Mouse (Mus musculus) limb, embryonic 12.5 days (tissue): ENCODE data around the gene Clcn6. TPM values are rescaled to one million over a fixed set of nuclear protein-coding genes. Genes with fewer than 3 reads are reported as not detected.

ENCODE experiments used
- ATAC-seq: fragments of 200-750 bp; cut with Nextera tagmentation; 2 replicates; pipeline ENCODE4 v1.8.0; 2017; ENCODE audit warnings: low read depth, moderate TSS enrichment; ENCODE audit not compliant: insufficient number of reproducible peaks, insufficient read depth, low FRiP score, low TSS enrichment
- H3K27ac ChIP-seq: fragments of 300-500 bp; sonication (generic); 2 replicates; pipeline ENCODE4 v1.5.1; 2016; ENCODE audit warnings: mild to moderate bottlenecking, moderate library complexity
- H3K27me3 ChIP-seq: fragments of 300-500 bp; sonication (generic); 2 replicates; pipeline ENCODE4 v1.6.1; 2016; ENCODE audit warnings: mild to moderate bottlenecking, moderate library complexity
- H3K36me3 ChIP-seq: fragments of 300-500 bp; sonication (generic); 2 replicates; pipeline ENCODE4 v1.6.1; 2016; ENCODE audit warnings: mild to moderate bottlenecking, moderate library complexity
- H3K4me1 ChIP-seq: fragments of 300-500 bp; sonication (generic); replicated peaks from 2 replicates; pipeline ENCODE4 v1.6.1; 2016
- H3K4me2 ChIP-seq: fragments of 300-500 bp; sonication (generic); 2 replicates; pipeline ENCODE4 v1.6.1; 2016; ENCODE audit warnings: mild to moderate bottlenecking, moderate library complexity
- H3K4me3 ChIP-seq: fragments of 300-500 bp; sonication (generic); replicated peaks from 2 replicates; pipeline ENCODE4 v1.5.1; 2016; ENCODE audit warnings: mild to moderate bottlenecking
- H3K9ac ChIP-seq: fragments of 300-500 bp; sonication (generic); replicated peaks from 2 replicates; pipeline ENCODE4 v1.6.1; 2016; ENCODE audit warnings: mild to moderate bottlenecking, moderate library complexity
- H3K9me3 ChIP-seq: fragments of 300-500 bp; sonication (generic); 2 replicates; pipeline ENCODE4 v1.6.1; 2016; ENCODE audit warnings: mild to moderate bottlenecking, moderate library complexity
- WGBS: fragments of 180-500 bp; shearing (Covaris S2); methylation state at CpG from one replicate; pipeline ENCODE4 v1.1.7; 2016; 5-methylcytosine and 5-hydroxymethylcytosine counted together
- polyA plus RNA-seq: library from polyadenylated mRNA; unstranded; fragments of >200 nt; fragmentation: Nextera tagmentation; extraction: Ambion mirVana; gene quantifications from 2 replicates; pipeline ENCODE4 v1.2.1, GENCODE M21; 2016

Clcn6 gene
- polyA plus RNA-seq, 1 experiment from 2014 or later, result 8.5 TPM

- Histone ChIP-seq H3K36me3 (no peaks in the 10 kb centered on the region), H3K9ac (no peak overlapping the region), H3K4me2 (no peak overlapping the region), H3K9me3 (0 out of 2 replicates have a peak, but pooled peaks cover 8% of the 10 kb centered on the region), H3K4me3 (no peak overlapping the region), H3K27me3 (no peaks in the 10 kb centered on the region), H3K27ac (no peak overlapping the region), H3K4me1 (no peaks in the 10 kb centered on the region)
- ATAC-seq, result no peak
- 80% methylated on average over 3 of the region's 3 CpGs for WGBS
Measured at GRCm38 (mm10) chr4:147976237-147976636, 62.4 kb downstream of the Clcn6 start.

DNA sequence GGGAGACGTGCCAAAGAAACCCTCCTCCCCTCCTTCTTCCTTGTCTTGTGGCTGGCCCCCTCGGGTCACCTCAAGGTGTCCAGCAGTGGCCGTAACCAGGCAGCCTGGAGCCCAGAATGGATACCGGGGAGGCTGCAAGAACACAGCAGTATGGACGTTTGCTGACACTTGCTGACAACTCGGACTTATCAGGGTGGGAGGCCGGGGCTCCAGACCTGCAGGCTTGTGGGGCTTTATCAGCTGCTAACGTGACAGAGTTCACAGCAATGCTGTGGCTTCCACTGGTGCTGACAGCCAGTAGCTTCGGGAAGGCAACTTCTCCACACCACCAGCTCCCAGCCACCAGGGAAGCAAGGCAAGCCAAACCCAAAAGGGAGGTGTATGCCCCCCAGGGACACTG lies 69.3 kb downstream of the Clcn6 start:
- Histone ChIP-seq H3K9me3 (no peaks in the 10 kb centered on the region), H3K27ac (no peak overlapping the region), H3K36me3 (no peaks in the 10 kb centered on the region), H3K4me3 (no peak overlapping the region), H3K4me2 (no peak overlapping the region), H3K9ac (no peak overlapping the region), H3K4me1 (no peaks in the 10 kb centered on the region), H3K27me3 (no peaks in the 10 kb centered on the region)
- WGBS, result 58% methylated on average over 9 of the region's 9 CpGs
- no peak for ATAC-seq

DNA sequence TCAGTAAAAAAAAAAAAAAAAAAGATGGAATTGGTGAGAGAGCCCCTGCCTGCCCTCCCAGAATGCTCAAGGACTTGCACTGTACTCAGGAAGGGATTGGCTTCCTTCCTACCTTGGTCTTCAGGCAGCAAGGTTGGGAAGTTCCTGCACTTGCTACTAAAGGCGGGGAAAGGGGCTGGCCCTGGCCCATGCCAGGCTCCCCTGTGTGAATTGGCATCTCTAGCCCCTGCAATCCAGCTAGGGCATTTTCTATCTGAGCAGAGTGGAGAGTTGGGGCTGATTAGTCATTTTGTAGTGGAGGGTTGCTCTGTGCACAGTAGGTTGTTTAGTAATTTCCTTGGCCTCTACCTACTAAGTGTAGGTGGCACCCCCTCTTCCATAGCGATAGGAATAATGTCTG lies 69.8 kb downstream of the Clcn6 start:
- H3K27ac ChIP-seq, result no peak overlapping the region
- no peaks in the 10 kb centered on the region for H3K36me3 ChIP-seq
- H3K9me3 ChIP-seq, result no peaks in the 10 kb centered on the region
- H3K4me3 ChIP-seq, result no peak overlapping the region
- no peak for ATAC-seq
- 65% methylated on average over 2 of the region's 2 CpGs for WGBS
- no peaks in the 10 kb centered on the region for H3K4me1 ChIP-seq
- H3K9ac ChIP-seq, result no peak overlapping the region
- H3K4me2 ChIP-seq, result no peak overlapping the region
- H3K27me3 ChIP-seq, result no peaks in the 10 kb centered on the region

DNA sequence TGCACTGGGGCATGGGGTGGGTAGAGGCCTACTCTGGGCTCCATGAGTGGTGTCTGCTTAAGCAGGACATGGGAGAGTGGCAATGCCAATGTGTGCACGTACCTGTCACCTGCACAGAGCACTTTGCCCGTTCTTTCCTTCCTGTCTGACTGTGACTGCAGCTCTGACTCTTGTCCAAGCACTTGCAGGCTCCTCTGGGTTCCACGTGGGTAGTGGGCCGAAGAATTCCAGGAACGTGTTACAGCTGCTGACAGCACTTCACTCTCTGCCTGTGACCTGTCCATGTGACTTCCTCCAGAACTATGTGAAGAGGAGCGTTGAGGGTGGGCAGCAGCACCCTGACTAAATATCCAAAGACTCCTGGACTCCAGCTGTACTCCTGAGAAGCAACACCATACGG lies 72.9 kb downstream of the Clcn6 start:
- 71% methylated on average over 7 of the region's 7 CpGs for WGBS
- no peaks in the 10 kb centered on the region for H3K27me3 ChIP-seq

DNA sequence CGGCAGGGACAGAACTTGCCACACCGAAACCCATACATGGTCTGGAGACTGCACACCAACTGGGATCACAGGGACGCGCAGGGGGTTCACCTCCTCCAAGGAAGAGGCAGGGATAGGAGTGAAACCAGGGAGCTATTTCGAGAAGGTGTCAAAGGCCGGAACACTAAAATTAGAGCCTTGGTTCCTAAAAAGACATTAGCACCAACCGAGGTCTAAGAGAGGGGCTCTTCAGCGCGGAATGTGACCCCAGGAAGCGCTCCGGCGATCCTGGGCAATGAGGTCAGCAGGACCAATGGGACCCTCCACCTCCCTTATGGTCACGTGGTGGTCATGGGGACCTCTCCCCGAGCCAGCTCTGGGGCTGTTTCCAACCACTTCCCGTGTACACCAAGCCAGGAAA lies 75.0 kb downstream of the Clcn6 start:
- Histone ChIP-seq H3K9ac (no peak overlapping the region), H3K27ac (no peak overlapping the region)
- WGBS, result 83% methylated on average over 15 of the region's 15 CpGs

More for the DNA sequence above, 72.9 kb downstream of the Clcn6 start:
- Histone ChIP-seq H3K4me3 (no peak overlapping the region), H3K27ac (no peak overlapping the region), H3K9ac (no peak overlapping the region), H3K9me3 (no peaks in the 10 kb centered on the region), H3K36me3 (no peaks in the 10 kb centered on the region), H3K4me2 (no peak overlapping the region), H3K4me1 (no peaks in the 10 kb centered on the region)
- ATAC-seq, result no peak

GRCm38 (mm10) chr4:147962781-147963180 lies 75.8 kb downstream of the Clcn6 start:
- no peaks in the 10 kb centered on the region for H3K9me3 ChIP-seq
- no peak overlapping the region for H3K4me2 ChIP-seq
- WGBS, result 56% methylated on average over 6 of the region's 6 CpGs
- ATAC-seq, result no peak
- H3K27me3 ChIP-seq, result no peaks in the 10 kb centered on the region
- H3K4me3 ChIP-seq, result no peak overlapping the region
- H3K36me3 ChIP-seq, result no peaks in the 10 kb centered on the region
- no peak overlapping the region for H3K27ac ChIP-seq
- no peak overlapping the region for H3K9ac ChIP-seq
- no peaks in the 10 kb centered on the region for H3K4me1 ChIP-seq

More for the DNA sequence above, 75.0 kb downstream of the Clcn6 start:
- Histone ChIP-seq H3K4me1 (no peaks in the 10 kb centered on the region), H3K36me3 (no peaks in the 10 kb centered on the region), H3K9me3 (no peaks in the 10 kb centered on the region), H3K4me2 (no peak overlapping the region), H3K4me3 (no peak overlapping the region), H3K27me3 (no peaks in the 10 kb centered on the region)
- no peak for ATAC-seq

GRCm38 (mm10) chr4:147959881-147960831 lies 78.5 kb downstream of the Clcn6 start:
- ATAC-seq, result 0 out of 2 replicates have a peak, but pooled peaks have one; percentile 11
- Histone ChIP-seq H3K9ac (no peak overlapping the region), H3K27ac (no peak overlapping the region), H3K4me3 (no peak overlapping the region), H3K9me3 (no peaks in the 10 kb centered on the region), H3K4me2 (no peak overlapping the region), H3K4me1 (no peaks in the 10 kb centered on the region), H3K27me3 (no peaks in the 10 kb centered on the region), H3K36me3 (no peaks in the 10 kb centered on the region)
- WGBS, result 38% methylated on average over 6 of the region's 6 CpGs

DNA sequence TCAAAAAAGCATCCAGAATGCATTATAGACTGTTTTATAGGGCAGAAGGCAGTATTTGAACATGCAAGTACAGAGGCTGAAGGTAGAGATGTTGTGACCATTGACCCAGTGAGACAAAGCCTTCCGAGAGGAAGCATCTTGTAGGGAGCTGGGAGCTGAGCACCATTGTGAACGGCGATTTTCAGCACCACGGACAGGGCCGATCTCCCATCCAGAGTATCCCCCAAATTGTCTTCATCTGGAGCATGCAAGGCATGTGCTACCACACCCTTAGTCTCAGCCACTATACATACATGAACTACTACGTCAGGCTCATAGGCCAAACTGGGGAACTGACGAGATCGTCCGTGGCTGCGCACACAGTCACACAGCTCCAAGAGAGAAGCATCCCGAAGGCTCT lies 81.5 kb downstream of the Clcn6 start:
- H3K27me3 ChIP-seq, result no peaks in the 10 kb centered on the region
- no peak overlapping the region for H3K27ac ChIP-seq
- WGBS, result 43% methylated on average over 11 of the region's 11 CpGs
- ATAC-seq, result no peak
- H3K4me2 ChIP-seq, result no peak overlapping the region
- no peak overlapping the region for H3K4me3 ChIP-seq
- H3K9ac ChIP-seq, result no peak overlapping the region
- no peaks in the 10 kb centered on the region for H3K9me3 ChIP-seq
- H3K36me3 ChIP-seq, result no peaks in the 10 kb centered on the region
- H3K4me1 ChIP-seq, result no peaks in the 10 kb centered on the region

Other genes starting within 250 kb of the Clcn6 start
- gene Zfp984, start 229.0 kb downstream of the Clcn6 start, polyA plus RNA-seq, result 8.0 and 8.4 TPM in 2 replicates
- 6.1 and 6.4 TPM in 2 replicates for gene Zfp933, start 190.5 kb downstream of the Clcn6 start, polyA plus RNA-seq
- 48.4 and 49.1 TPM in 2 replicates for gene Miip, start 170.0 kb downstream of the Clcn6 start, polyA plus RNA-seq
- 14.1 and 14.8 TPM in 2 replicates for gene Fv1, start 169.8 kb downstream of the Clcn6 start, polyA plus RNA-seq
- 32.3 and 32.5 TPM in 2 replicates for gene Mfn2, start 134.1 kb downstream of the Clcn6 start, polyA plus RNA-seq
- gene Plod1, start 102.1 kb downstream of the Clcn6 start, polyA plus RNA-seq, result 51.2 and 56.3 TPM in 2 replicates
- gene 2510039O18Rik, start 97.9 kb downstream of the Clcn6 start, polyA plus RNA-seq, result 23.5 and 26.0 TPM in 2 replicates
- 0.28 TPM in 1 of 2 replicates, not detected in the other for gene Nppb, start 53.0 kb downstream of the Clcn6 start, polyA plus RNA-seq
- gene Nppa, start 38.1 kb downstream of the Clcn6 start, polyA plus RNA-seq, result 0.74 and 1.5 TPM in 2 replicates
- 27.3 and 28.9 TPM in 2 replicates for gene Mthfr, start 256 bp upstream of the Clcn6 start, polyA plus RNA-seq
- gene Agtrap, start 49.2 kb upstream of the Clcn6 start, polyA plus RNA-seq, result 11.2 and 12.0 TPM in 2 replicates
- gene Mad2l2, start 91.6 kb upstream of the Clcn6 start, polyA plus RNA-seq, result 104 and 107 TPM in 2 replicates
- gene Draxin, start 91.9 kb upstream of the Clcn6 start, polyA plus RNA-seq, result 1.8 and 1.9 TPM in 2 replicates
- gene Fbxo6, start 113.3 kb upstream of the Clcn6 start, polyA plus RNA-seq, result 11.8 and 11.9 TPM in 2 replicates
- 17.5 and 18.7 TPM in 2 replicates for gene Fbxo44, start 121.7 kb upstream of the Clcn6 start, polyA plus RNA-seq
- 2.5 and 3.3 TPM in 2 replicates for gene Fbxo2, start 121.8 kb upstream of the Clcn6 start, polyA plus RNA-seq
- gene Disp3, start 249.1 kb upstream of the Clcn6 start, polyA plus RNA-seq, result 0.28 and 0.59 TPM in 2 replicates